Mouse (Mus musculus) erythroblast, embryonic 14.5 days (primary cell): ENCODE results near the gene Olfr17. TPM values are rescaled to one million over a fixed set of nuclear protein-coding genes. Genes with fewer than 3 reads are reported as not detected.
"Not testable (repeated sequence)": the region's sequence is repeated elsewhere in the genome, so short reads cannot be mapped to it uniquely, and the experiment has no call there.

Experiments
- H3K27me3 ChIP-seq: 2 replicates; pipeline ENCODE4 v1.6.1; 2012; ENCODE audit warnings: inconsistent platforms; ENCODE audit not compliant: control insufficient read depth
- H3K36me3 ChIP-seq: 2 replicates; pipeline ENCODE4 v1.6.1; 2012; ENCODE audit warnings: mild to moderate bottlenecking, inconsistent platforms; ENCODE audit not compliant: control insufficient read depth
- H3K4me1 ChIP-seq: 2 replicates; pipeline ENCODE4 v1.6.1; 2012; ENCODE audit warnings: inconsistent platforms; ENCODE audit not compliant: control insufficient read depth
- H3K4me3 ChIP-seq: replicated peaks from 2 replicates; pipeline ENCODE3; 2012; ENCODE audit warnings: moderate library complexity, mild to moderate bottlenecking, inconsistent platforms
- H3K9me3 ChIP-seq: 2 replicates; pipeline ENCODE4 v1.6.1; 2012; ENCODE audit warnings: low read length, inconsistent platforms, mixed read lengths; ENCODE audit not compliant: control insufficient read depth
- GATA1 ChIP-seq: IDR thresholded peaks from 2 replicates; pipeline ENCODE4 v1.6.1; 2012; ENCODE audit warnings: low read length, inconsistent platforms, mixed read lengths
- TAL1 ChIP-seq: IDR thresholded peaks from 3 replicates; pipeline ENCODE4 v1.6.1; 2012; ENCODE audit warnings: low read length, inconsistent platforms, mixed read lengths
- polyA plus RNA-seq: library from polyadenylated mRNA; stranded (reverse); fragments of >175 nt; gene quantifications from 2 replicates; pipeline ENCODE4 v1.2.3, GENCODE M21; 2012

Gene Olfr17
- polyA plus RNA-seq, result not detected in 2 replicates

GRCm38 (mm10) chr7:107092920-107093319, at the start of gene Olfr17:
Gene Olfr17, plus strand, starts transcription at chr7:107093220.
- H3K4me3 ChIP-seq, result no peak within 1 kb of the TSS
- H3K9me3 ChIP-seq, result no peaks in the 10 kb centered on the region; the same call in 1 of the 2 replicates
- no peaks in the 10 kb centered on the region for H3K27me3 ChIP-seq
- no peaks in the 10 kb centered on the region for H3K36me3 ChIP-seq
- no peaks in the 10 kb centered on the region for H3K4me1 ChIP-seq
- TF ChIP-seq TAL1 (no peak), GATA1 (no peak)

DNA sequence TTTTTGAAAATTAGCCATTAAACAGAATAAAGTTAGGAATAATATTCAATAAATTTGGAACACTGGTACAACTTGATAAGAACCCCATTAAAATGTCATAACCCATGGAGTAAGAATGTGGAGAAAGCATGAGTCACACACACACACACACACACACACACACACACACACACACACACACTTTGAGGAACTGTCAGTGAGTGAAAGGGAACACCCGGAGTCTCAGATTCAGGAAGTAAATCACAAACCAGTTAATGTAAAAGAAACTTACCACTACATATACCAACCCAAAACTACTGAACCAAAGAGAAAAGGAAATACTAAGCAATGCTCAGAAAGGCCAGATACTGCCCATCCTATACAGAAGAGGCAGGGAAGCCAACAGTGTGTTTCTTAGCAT, 48.6 kb upstream of the Olfr17 start:
- Histone ChIP-seq H3K36me3 (no peaks in the 10 kb centered on the region), H3K4me3 (no peak overlapping the region), H3K27me3 (no peaks in the 10 kb centered on the region), H3K4me1 (no peaks in the 10 kb centered on the region), H3K9me3 (no peaks in the 10 kb centered on the region)
- TF ChIP-seq TAL1, result no peak
- TF ChIP-seq GATA1, result no peak

DNA sequence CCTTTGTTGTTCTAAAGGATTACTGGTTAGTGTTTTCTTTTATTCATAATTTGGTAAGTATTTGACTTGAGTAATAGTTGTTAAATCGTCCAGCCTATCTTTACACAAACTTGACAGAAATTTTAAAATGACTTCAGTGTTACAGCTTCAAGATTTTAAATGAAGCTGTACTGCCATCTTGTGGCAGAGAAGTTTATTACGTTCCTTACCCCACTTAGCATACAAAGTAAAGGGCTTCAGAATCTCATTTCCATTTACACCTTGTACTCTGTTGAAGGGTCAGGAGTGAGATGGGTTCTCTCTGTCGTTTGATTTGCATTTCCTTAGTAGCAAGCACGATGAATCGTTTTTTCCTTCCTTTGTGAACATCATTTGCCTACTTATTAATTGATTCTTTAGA, 47.2 kb upstream of the Olfr17 start:
- Histone ChIP-seq H3K4me1 (no peaks in the 10 kb centered on the region), H3K9me3 (no peaks in the 10 kb centered on the region), H3K36me3 (no peaks in the 10 kb centered on the region), H3K27me3 (no peaks in the 10 kb centered on the region), H3K4me3 (no peak overlapping the region)
- no peak for TF ChIP-seq TAL1
- TF ChIP-seq GATA1, result no peak

DNA sequence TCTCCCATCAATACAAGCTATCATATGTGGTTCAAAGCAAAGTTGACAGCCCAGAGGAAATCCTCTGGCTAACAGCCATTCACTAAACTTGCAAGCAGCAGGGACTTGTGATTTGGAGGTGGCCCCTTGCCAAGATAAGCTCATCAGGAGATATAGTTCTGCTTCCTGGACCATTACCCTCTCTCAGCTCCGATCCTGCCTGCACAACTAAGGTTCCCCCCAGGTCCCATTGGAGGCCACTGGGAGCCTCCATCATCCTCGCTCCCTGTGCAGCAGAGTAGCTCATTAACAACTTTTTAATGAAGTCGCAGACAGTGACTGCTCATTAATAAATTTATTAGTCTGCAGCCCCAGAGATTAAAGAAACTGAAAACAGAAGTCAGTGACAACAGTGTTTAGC, 45.4 kb upstream of the Olfr17 start:
- TF ChIP-seq TAL1 (no peak), GATA1 (no peak)
- no peak overlapping the region for H3K4me3 ChIP-seq

GRCm38 (mm10) chr7:107070681-107071080, 22.3 kb upstream of the Olfr17 start, which contains the start of gene Olfr714:
Gene Olfr714, plus strand, starts transcription at chr7:107070981.
- no peaks in the 10 kb centered on the region for H3K4me1 ChIP-seq
- no peaks in the 10 kb centered on the region for H3K36me3 ChIP-seq
- no peak within 1 kb of the TSS for H3K4me3 ChIP-seq
- no peaks in the 10 kb centered on the region for H3K27me3 ChIP-seq
- TF ChIP-seq GATA1, result no peak
- H3K9me3 ChIP-seq, result peaks cover 16% of the 10 kb centered on the region

More for the DNA sequence above, 45.4 kb upstream of the Olfr17 start:
- Histone ChIP-seq H3K4me1 (no peaks in the 10 kb centered on the region), H3K27me3 (no peaks in the 10 kb centered on the region), H3K36me3 (no peaks in the 10 kb centered on the region), H3K9me3 (no peaks in the 10 kb centered on the region)

GRCm38 (mm10) chr7:107110269-107110668, 17.2 kb downstream of the Olfr17 start, which contains the start of gene Olfr715b:
Gene Olfr715b, minus strand, starts transcription at chr7:107110369.
- H3K36me3 ChIP-seq, H3K4me1 ChIP-seq, H3K9me3 ChIP-seq, H3K4me3 ChIP-seq, H3K27me3 ChIP-seq: not testable (repeated sequence)

DNA sequence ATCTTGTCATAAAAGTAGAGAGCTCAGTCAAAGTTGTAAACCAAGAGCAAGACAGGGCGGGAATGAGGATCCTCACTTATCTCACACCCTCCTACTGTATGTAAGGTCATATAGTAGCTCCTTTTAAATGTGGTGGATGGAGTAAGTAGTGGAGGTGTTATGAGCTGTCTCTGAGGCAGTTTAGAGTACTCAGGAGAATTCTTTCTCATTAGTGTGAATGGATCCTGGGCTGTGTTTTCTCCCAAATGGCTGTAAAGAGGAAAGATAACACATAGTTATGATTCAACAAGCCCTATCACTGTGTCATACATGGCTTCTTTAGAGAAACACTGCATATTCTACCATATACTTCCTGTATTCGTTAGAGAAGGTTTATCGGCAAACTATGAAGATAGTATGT, 38.0 kb downstream of the Olfr17 start, which contains the start of gene Olfr715:
TSS of gene Olfr715 (minus strand) at position 101 of the 400 bp plus-strand sequence.
- H3K9me3 ChIP-seq, H3K27me3 ChIP-seq, H3K4me3 ChIP-seq, H3K4me1 ChIP-seq, H3K36me3 ChIP-seq: not testable (repeated sequence)

GRCm38 (mm10) chr7:107138027-107138426, 45.0 kb downstream of the Olfr17 start, which contains the start of gene Olfr716:
Gene Olfr716, plus strand, starts transcription at chr7:107138327.
- H3K36me3 ChIP-seq, H3K9me3 ChIP-seq, H3K4me1 ChIP-seq, H3K4me3 ChIP-seq, H3K27me3 ChIP-seq: not testable (repeated sequence)

Other genes with a start within 250 kb of the Olfr17 start
- gene Olfr703, start 249.9 kb upstream of the Olfr17 start, polyA plus RNA-seq, result not detected in 2 replicates
- not detected in 2 replicates for gene Olfr704, start 230.0 kb upstream of the Olfr17 start, polyA plus RNA-seq
- 0.01 TPM in 1 of 2 replicates, not detected in the other for gene Olfr705, start 216.3 kb upstream of the Olfr17 start, polyA plus RNA-seq
- not detected in 2 replicates for gene Olfr706, start 205.1 kb upstream of the Olfr17 start, polyA plus RNA-seq
- not detected in 2 replicates for gene Olfr707, start 192.0 kb upstream of the Olfr17 start, polyA plus RNA-seq
- 0.02 TPM in 1 of 2 replicates, not detected in the other for gene Olfr1532-ps1, start 185.2 kb upstream of the Olfr17 start, polyA plus RNA-seq
- not detected in 2 replicates for gene Olfr709-ps1, start 161.0 kb upstream of the Olfr17 start, polyA plus RNA-seq
- gene Olfr710, start 144.9 kb upstream of the Olfr17 start, polyA plus RNA-seq, result not detected in 2 replicates
- gene Olfr6, start 129.3 kb upstream of the Olfr17 start, polyA plus RNA-seq, result 0.01 TPM in 1 of 2 replicates, not detected in the other
- 0.02 TPM in 1 of 2 replicates, not detected in the other for gene Olfr711, start 117.8 kb upstream of the Olfr17 start, polyA plus RNA-seq
- not detected in 2 replicates for gene Olfr2, start 87.1 kb upstream of the Olfr17 start, polyA plus RNA-seq
- not detected in 2 replicates for gene Olfr713, start 62.0 kb upstream of the Olfr17 start, polyA plus RNA-seq
- not detected in 2 replicates for gene Olfr714, start 22.2 kb upstream of the Olfr17 start, polyA plus RNA-seq
- gene Olfr715b, start 17.1 kb downstream of the Olfr17 start, polyA plus RNA-seq, result not detected in 2 replicates
- not detected in 2 replicates for gene Olfr715, start 37.9 kb downstream of the Olfr17 start, polyA plus RNA-seq
- gene Olfr716, start 45.1 kb downstream of the Olfr17 start, polyA plus RNA-seq, result not detected in 2 replicates
- not detected in 2 replicates for gene Nlrp14, start 73.8 kb downstream of the Olfr17 start, polyA plus RNA-seq
- gene Rbmxl2, start 116.2 kb downstream of the Olfr17 start, polyA plus RNA-seq, result not detected in 2 replicates